Mouse (Mus musculus): ENCODE measurements at regions not wholly inside any gene's neighbourhood (a gene's known extent, or its start where the extent isn't known, plus 50 kb on each side); places are given as distances from the start of the nearest gene placed in this dataset.
A peak's percentile ranks its signal among the peaks of the same experiment; 100 is the strongest.

- peak; percentile 68 for DNase-seq
Measured at GRCm38 (mm10) chr16:93246825-93247224, 357.0 kb downstream of the Setd4 start.

- no peak for DNase-seq
Measured at GRCm38 (mm10) chr16:93245738-93246137, 358.1 kb downstream of the Setd4 start.

GRCm38 (mm10) chr16:93238898-93239297, 365.0 kb downstream of the Setd4 start:
- no peak for DNase-seq

GRCm38 (mm10) chr16:93238326-93238725, 365.5 kb downstream of the Setd4 start:
- no peak for DNase-seq

- no peak for DNase-seq
Measured at GRCm38 (mm10) chr16:93225644-93226043, 378.2 kb downstream of the Setd4 start.

GRCm38 (mm10) chr16:93225196-93225595, 378.7 kb downstream of the Setd4 start:
- no peak for DNase-seq

GRCm38 (mm10) chr16:93219731-93220130, 384.1 kb downstream of the Setd4 start:
- DNase-seq, result no peak

- peak; percentile 9 for DNase-seq
Measured at GRCm38 (mm10) chr16:93218402-93218801, 385.5 kb downstream of the Setd4 start.

GRCm38 (mm10) chr16:93217600-93218226, 386.1 kb downstream of the Setd4 start:
- DNase-seq, result no peak

GRCm38 (mm10) chr16:93215630-93216029, 388.2 kb downstream of the Setd4 start:
- DNase-seq, result no peak

GRCm38 (mm10) chr16:93213618-93214017, 387.7 kb upstream of the Runx1 start:
- DNase-seq, result no peak

- DNase-seq, result no peak
Measured at GRCm38 (mm10) chr16:93207675-93208074, 381.7 kb upstream of the Runx1 start.

- DNase-seq, result no peak
Measured at GRCm38 (mm10) chr16:93207217-93207616, 381.3 kb upstream of the Runx1 start.

GRCm38 (mm10) chr16:93206325-93206724, 380.4 kb upstream of the Runx1 start:
- DNase-seq, result no peak

GRCm38 (mm10) chr16:93204601-93205000, 378.7 kb upstream of the Runx1 start:
- no peak for DNase-seq

GRCm38 (mm10) chr16:93202591-93202990, 376.6 kb upstream of the Runx1 start:
- DNase-seq, result no peak

GRCm38 (mm10) chr16:93197300-93197699, 371.4 kb upstream of the Runx1 start:
- no peak for DNase-seq

GRCm38 (mm10) chr16:93193921-93194481, 368.1 kb upstream of the Runx1 start:
- DNase-seq, result no peak

- DNase-seq, result no peak
Measured at GRCm38 (mm10) chr16:93193263-93193662, 367.3 kb upstream of the Runx1 start.

GRCm38 (mm10) chr16:93192651-93193173, 366.8 kb upstream of the Runx1 start:
- DNase-seq, result no peak

GRCm38 (mm10) chr16:93191174-93191573, 365.2 kb upstream of the Runx1 start:
- DNase-seq, result no peak

- no peak for DNase-seq
Measured at GRCm38 (mm10) chr16:93190301-93190700, 364.4 kb upstream of the Runx1 start.

- DNase-seq, result no peak
Measured at GRCm38 (mm10) chr16:93189875-93190274, 363.9 kb upstream of the Runx1 start.

GRCm38 (mm10) chr16:93189412-93189811, 363.5 kb upstream of the Runx1 start:
- no peak for DNase-seq

GRCm38 (mm10) chr16:93186554-93186953, 360.6 kb upstream of the Runx1 start:
- no peak for DNase-seq
